Mouse (Mus musculus) heart, embryonic 10.5 days (tissue): ENCODE measurements around the gene Ccdc42. TPM values are rescaled to one million over a fixed set of nuclear protein-coding genes. Genes with fewer than 3 reads are reported as not detected.

ENCODE experiments used
- DNase-seq: peaks from one replicate; pipeline ENCODE4 v3.0.0-alpha.2; 2017; ENCODE audit warnings: low spot score
- H3K27ac ChIP-seq: fragments of 300-500 bp; sonication (generic); 2 replicates; pipeline ENCODE4 v1.5.1; 2016; ENCODE audit warnings: mild to moderate bottlenecking
- H3K27me3 ChIP-seq: fragments of 300-500 bp; sonication (generic); 2 replicates; pipeline ENCODE4 v1.6.1; 2016; ENCODE audit warnings: mild to moderate bottlenecking; ENCODE audit not compliant: poor library complexity, insufficient read depth, severe bottlenecking
- H3K36me3 ChIP-seq: fragments of 300-500 bp; sonication (generic); 2 replicates; pipeline ENCODE4 v1.6.1; 2016; ENCODE audit warnings: mild to moderate bottlenecking, moderate library complexity
- H3K4me1 ChIP-seq: fragments of 300-500 bp; sonication (generic); 2 replicates; pipeline ENCODE4 v1.6.1; 2016; ENCODE audit warnings: mild to moderate bottlenecking
- H3K4me3 ChIP-seq: fragments of 300-500 bp; sonication (generic); 2 replicates; pipeline ENCODE4 v1.5.1; 2016; ENCODE audit warnings: mild to moderate bottlenecking, moderate library complexity
- H3K9me3 ChIP-seq: fragments of 300-500 bp; sonication (generic); 2 replicates; pipeline ENCODE4 v1.6.1; 2016; ENCODE audit warnings: mild to moderate bottlenecking, moderate library complexity
- WGBS: fragments of 180-500 bp; shearing (Covaris S2); methylation state at CpG from one replicate; pipeline ENCODE4 v1.1.7; 2016; 5-methylcytosine and 5-hydroxymethylcytosine counted together
- polyA plus RNA-seq: library from polyadenylated mRNA; unstranded; fragments of >200 nt; fragmentation: Nextera tagmentation; extraction: Ambion mirVana; gene quantifications from 2 replicates; pipeline ENCODE4 v1.2.1, GENCODE M21; 2016

Ccdc42 gene
- polyA plus RNA-seq, 1 experiment from 2014 or later = 1.5 TPM

DNA sequence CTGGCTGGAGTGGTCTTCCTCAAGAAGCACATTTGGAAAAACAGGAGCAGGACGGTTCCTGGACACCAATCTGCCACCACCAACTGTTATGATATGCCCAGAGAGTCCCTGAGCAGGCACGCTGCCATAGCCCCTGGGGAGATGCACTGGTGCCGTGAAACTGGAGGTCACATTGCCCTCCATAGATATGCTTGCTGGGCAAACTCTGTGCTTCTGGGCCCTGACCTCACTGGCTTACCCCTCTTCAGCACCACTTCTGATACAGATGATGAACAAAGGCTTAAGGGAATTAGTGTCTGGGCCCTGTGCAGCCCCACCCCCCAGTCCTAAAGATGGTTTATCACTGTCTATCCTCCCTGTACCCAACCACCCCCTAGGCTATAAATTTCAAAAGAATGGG is 6.4 kb downstream of the Ccdc42 start:
- H3K4me3 ChIP-seq = no peak overlapping the region
- no peaks in the 10 kb centered on the region for H3K36me3 ChIP-seq
- peaks cover 62% of the 10 kb centered on the region for H3K4me1 ChIP-seq
- H3K9me3 ChIP-seq = no peaks in the 10 kb centered on the region
- no peak for DNase-seq
- 26% methylated on average over 3 of the region's 3 CpGs for WGBS
- H3K27ac ChIP-seq = peak overlapping the region; percentile 75
- H3K27me3 ChIP-seq = no peaks in the 10 kb centered on the region

DNA sequence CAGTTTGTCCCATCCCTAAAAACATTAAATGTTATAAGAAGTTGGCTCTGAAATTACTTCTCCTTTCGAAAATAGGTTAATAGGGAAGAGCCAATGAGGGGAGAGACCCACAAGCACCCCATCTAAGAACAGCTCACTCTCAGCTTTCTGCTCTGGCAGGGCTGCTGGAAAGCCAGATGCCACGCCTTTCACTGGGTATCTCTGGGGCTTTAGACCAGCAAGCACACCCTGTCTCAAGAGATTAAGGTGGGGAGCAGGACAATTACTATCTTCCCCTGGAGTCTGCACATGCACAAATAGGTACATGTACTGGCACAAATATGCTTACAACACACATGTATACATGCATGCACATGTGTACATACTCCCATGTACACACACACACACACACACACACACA is 11.1 kb downstream of the Ccdc42 start:
- DNase-seq = no peak
- H3K36me3 ChIP-seq = no peaks in the 10 kb centered on the region
- peaks cover 59% of the 10 kb centered on the region for H3K4me1 ChIP-seq
- 83% methylated on average over 2 of the region's 2 CpGs for WGBS
- no peak overlapping the region for H3K4me3 ChIP-seq
- no peaks in the 10 kb centered on the region for H3K27me3 ChIP-seq
- H3K27ac ChIP-seq = 0 out of 2 replicates have a peak overlapping the region, but pooled peaks have one; percentile 64
- no peaks in the 10 kb centered on the region for H3K9me3 ChIP-seq

DNA sequence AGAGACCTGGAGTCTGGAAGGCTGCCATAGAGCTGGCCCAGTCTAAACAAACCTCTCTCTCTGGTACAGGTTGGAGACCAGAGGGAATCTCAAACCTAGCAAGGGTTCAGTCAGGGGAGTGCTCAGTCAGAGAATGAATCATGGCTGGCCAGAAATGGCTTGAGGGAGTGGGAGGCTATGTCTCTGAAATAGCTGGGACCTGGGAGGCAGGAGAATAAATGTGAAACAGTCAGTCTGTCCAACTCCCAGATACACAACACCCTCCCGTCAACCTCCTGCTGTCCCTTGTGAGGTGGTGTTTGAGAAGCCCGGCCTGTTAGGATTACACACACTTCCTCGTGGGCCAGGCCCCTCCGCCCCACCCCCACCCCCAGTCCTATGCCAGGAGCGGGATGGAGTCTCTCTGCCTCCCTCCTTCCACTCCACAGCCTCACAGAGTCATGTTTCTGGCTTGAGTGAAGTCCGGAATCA is 13.8 kb downstream of the Ccdc42 start:
- peak overlapping the region; percentile 81 for H3K27ac ChIP-seq
- no peak for DNase-seq
- 15% methylated on average over 6 of the region's 6 CpGs for WGBS
- H3K9me3 ChIP-seq = no peaks in the 10 kb centered on the region
- no peaks in the 10 kb centered on the region for H3K27me3 ChIP-seq
- H3K4me3 ChIP-seq = no peak overlapping the region
- no peaks in the 10 kb centered on the region for H3K36me3 ChIP-seq
- peaks cover 47% of the 10 kb centered on the region for H3K4me1 ChIP-seq

DNA sequence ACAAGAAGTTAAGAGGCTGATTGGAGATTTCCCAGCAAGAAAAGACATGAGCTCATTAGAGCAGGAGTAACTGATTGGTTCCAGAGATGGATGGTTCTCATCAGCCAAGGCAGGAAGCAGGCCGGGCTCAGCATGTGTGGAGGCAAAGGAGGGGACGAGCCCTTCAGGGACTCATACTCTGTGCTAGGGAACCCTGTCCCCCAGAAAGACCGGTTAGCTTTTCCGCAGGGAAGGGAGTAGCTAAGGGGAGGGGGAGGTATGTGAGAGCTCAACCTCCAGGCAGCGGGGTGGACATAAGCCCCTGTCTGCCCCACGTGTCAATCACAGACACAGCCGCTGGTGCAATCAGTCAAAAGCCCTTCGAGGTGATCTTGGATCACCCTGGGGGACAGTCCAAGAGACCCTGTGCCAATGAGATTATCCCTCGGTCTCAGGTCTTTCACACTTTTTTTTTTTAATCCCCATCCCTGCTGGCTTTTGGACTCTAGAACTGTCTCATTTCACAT is 14.7 kb downstream of the Ccdc42 start:
- H3K4me1 ChIP-seq = peaks cover 42% of the 10 kb centered on the region
- DNase-seq = no peak
- peak overlapping the region; percentile 81 for H3K27ac ChIP-seq
- H3K4me3 ChIP-seq = peak overlapping the region; percentile 10
- no peaks in the 10 kb centered on the region for H3K9me3 ChIP-seq
- H3K27me3 ChIP-seq = no peaks in the 10 kb centered on the region
- WGBS = 4% methylated on average over 9 of the region's 9 CpGs
- H3K36me3 ChIP-seq = no peaks in the 10 kb centered on the region

DNA sequence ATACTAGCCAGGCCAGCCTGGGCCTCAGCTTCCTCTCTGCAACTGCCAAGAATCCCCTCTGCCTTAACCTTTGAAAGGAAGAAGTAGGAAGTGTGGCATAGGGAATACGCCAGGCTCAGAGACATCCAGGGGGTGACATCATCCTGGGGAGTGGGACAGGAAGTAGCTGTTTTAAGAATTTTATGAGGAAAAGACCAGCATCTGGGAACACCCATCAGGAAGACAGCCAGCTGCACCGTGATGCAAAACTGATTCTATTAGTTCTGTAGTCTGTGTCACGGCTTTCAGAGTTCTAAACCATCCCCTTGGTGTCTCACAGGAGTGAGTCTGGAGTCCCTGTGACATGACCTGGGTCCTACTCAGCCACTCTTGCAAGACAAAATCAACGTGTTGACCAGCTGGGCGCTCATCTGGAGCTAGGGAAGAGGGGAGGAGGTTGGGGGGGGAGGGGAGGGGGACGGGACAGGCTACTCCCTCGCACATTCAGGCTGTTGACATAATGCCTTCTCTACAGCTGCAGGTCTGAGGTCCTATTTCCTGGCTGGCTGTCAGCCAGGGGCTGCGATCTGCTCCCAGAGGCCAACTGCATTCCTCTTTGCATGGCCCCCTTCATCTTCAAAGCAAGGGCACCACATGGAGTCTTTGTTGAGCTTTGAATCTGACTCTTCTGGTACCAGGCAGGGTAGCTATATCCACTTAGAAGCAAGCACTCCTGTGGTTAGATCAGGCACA is 15.5 kb downstream of the Ccdc42 start:
- 6% methylated on average over 8 of the region's 8 CpGs for WGBS
- Histone ChIP-seq H3K4me3 (peak overlapping the region; percentile 10), H3K27me3 (no peaks in the 10 kb centered on the region), H3K36me3 (no peaks in the 10 kb centered on the region), H3K9me3 (no peaks in the 10 kb centered on the region), H3K4me1 (peaks cover 33% of the 10 kb centered on the region), H3K27ac (peak overlapping the region; percentile 81)
- peak; percentile 90 for DNase-seq

DNA sequence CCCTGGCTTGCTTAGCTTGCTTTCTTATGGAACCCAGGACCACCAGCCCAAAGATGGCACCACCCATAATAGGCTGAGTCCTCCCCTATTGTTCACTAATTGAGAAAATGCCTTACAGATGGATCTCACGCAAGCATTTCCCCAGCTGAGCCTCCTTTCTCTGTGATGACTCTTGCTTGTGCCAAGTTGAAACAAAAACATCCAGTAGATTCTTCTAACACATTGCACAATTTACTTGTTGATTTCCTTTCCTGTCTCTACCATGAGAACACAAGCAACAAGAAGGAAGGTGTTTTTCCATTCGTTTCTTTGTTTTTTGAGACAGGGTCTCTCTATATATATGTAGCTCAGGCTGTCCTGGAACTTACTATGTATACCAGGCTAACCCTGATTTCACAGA is 20.2 kb downstream of the Ccdc42 start:
- Histone ChIP-seq H3K4me1 (peaks cover 21% of the 10 kb centered on the region), H3K9me3 (no peaks in the 10 kb centered on the region), H3K36me3 (no peaks in the 10 kb centered on the region), H3K4me3 (no peak overlapping the region), H3K27ac (no peak overlapping the region), H3K27me3 (no peaks in the 10 kb centered on the region)
- WGBS = 84% methylated on average over 2 of the region's 2 CpGs
- no peak for DNase-seq

DNA sequence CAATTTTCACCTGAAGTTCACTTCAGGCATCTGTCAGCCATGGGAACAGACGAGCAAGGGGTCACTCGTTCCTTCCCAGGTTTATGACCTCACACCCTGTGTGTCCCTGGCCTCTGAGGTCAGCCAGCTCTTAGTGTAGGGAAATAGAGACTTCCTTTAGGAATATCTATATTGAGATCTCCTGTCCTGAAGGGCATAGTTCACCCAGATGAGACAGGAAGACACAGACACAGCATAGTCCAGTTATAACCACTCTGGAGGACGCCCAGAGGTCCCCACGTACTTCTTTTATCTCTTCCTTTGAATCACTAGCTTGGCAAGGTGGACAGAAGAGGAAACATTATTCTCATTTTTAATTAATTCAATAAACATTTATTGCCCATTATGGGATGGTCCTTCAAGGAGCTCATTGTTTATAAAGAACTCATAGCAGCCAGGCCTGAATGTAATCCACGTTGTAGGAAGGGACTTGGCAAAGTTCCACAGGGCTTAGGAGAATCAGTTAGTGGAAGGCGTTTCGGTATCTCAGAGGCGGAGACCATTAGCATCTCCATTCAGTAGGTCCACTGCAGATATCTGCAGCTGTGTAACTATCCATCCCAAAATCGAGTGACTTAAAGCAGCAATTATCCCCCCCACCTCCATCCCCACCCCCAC is 23.2 kb downstream of the Ccdc42 start:
- no peaks in the 10 kb centered on the region for H3K9me3 ChIP-seq
- 61% methylated on average over 9 of the region's 9 CpGs for WGBS
- no peak overlapping the region for H3K27ac ChIP-seq
- DNase-seq = no peak
- peaks cover 24% of the 10 kb centered on the region for H3K4me1 ChIP-seq
- no peaks in the 10 kb centered on the region for H3K27me3 ChIP-seq
- H3K36me3 ChIP-seq = no peaks in the 10 kb centered on the region
- no peak overlapping the region for H3K4me3 ChIP-seq

DNA sequence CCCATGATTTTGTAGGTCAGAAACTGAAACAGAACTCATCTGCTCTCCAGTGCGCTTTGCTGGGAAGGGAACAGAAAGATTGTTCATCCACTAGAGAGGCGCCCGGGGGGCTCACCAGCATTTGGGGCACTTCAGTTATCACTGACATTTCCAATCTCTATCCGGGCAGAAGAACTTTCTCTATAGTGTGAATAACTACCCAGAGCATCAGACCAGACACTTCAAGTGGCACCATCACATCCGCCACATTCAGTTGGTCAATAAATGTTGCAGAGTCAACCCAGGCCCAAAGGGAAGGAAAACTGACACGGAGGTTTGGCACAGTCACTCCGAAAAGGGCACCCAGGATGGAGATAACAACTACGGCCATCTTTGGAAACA is 23.7 kb downstream of the Ccdc42 start:
- 69% methylated on average over 8 of the region's 8 CpGs for WGBS
- Histone ChIP-seq H3K36me3 (no peaks in the 10 kb centered on the region), H3K27me3 (no peaks in the 10 kb centered on the region), H3K27ac (no peak overlapping the region), H3K4me3 (no peak overlapping the region), H3K4me1 (peaks cover 24% of the 10 kb centered on the region), H3K9me3 (no peaks in the 10 kb centered on the region)
- no peak for DNase-seq

DNA sequence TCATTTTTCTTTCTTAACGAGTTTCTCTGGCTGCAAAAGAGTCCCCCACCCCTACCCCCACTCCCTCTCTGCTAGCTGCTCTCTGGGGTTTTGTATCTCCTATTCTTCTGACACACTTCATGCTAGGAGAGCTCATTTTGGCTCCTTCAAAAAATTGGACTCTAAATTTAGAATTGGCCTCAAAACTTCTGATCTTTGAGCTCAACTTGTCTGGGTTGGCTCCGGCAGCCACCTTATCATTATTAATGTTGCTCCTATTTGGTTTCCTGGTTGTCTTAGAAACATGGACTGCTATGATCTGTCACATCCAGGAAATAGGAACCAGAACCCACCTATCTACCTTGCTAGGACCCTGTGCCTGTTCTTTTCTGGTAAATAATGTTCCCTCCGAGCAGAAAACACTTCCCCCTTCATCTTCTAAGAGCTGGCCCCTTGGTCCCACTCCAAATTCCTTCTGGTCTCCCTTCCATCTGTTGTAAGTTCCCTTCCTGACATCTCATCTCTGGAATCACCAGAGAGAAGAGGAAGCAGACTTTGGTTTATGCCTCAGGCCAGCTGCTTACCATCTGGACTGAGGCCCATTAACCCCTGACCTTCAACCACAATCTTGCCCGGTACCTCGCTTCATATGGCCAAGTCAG is 26.4 kb downstream of the Ccdc42 start:
- H3K27ac ChIP-seq = peak overlapping the region; percentile 59
- H3K27me3 ChIP-seq = no peaks in the 10 kb centered on the region
- no peaks in the 10 kb centered on the region for H3K9me3 ChIP-seq
- no peak overlapping the region for H3K4me3 ChIP-seq
- peaks cover 24% of the 10 kb centered on the region for H3K4me1 ChIP-seq
- no peaks in the 10 kb centered on the region for H3K36me3 ChIP-seq
- no peak for DNase-seq
- 50% methylated on average over 5 of the region's 5 CpGs for WGBS

DNA sequence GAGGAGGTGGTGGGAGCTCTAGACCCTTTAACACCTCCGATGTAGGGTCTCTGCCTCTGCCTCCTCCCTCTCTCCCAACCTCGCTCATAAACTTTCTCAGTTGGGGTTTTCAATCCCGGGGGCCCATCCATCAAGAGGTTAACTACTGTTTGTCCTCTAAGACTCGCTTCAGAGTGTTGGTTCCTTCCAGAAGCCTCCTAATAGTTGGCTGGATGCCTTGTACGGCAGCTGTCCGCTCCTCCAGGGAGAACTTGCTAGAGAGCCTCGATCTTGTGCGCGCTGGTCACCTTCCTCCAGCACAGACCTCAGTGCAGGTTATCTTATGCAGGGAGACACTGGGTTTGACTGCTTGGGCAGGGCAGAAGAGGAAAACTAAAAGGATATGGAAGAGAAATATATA is 35.9 kb downstream of the Ccdc42 start:
- Histone ChIP-seq H3K9me3 (no peaks in the 10 kb centered on the region), H3K27ac (peak overlapping the region; percentile 90), H3K4me1 (peaks cover 29% of the 10 kb centered on the region), H3K36me3 (0 out of 2 replicates have a peak, but pooled peaks cover 3% of the 10 kb centered on the region), H3K4me3 (0 out of 2 replicates have a peak overlapping the region, but pooled peaks have one; percentile 52), H3K27me3 (no peaks in the 10 kb centered on the region)
- no peak for DNase-seq
- WGBS = 70% methylated on average over 9 of the region's 9 CpGs

DNA sequence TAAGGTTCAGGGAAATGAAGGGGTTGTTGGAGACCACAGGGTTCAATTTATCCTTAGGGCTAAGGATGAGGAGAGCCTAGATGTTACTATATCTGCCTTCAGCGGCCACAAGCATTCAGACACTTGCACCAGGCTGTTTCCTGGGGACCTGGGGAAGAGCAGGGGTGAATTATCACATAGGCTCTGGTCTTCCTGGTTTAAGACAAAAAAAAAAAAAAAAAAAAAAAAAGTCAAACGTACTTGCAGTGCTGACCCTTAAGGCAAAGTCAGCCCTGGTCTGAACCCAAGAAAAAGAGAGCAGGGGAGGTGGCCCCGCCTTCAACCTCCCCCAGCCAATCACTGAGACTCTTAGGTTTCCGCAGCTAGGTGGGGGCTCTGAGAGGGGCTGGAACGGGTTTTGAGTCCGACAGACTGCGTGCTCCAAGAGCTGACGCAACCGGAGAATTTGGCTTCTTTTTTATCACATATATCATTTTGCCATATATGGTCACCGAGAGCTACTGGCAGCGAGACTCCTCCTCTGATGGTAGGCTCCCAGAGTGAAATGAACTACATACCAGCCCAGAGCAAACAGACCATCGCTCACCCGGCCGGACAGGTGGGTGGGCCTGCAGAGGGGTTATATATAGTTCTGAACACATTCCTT is 36.5 kb downstream of the Ccdc42 start:
- Histone ChIP-seq H3K27me3 (no peaks in the 10 kb centered on the region), H3K4me1 (peaks cover 29% of the 10 kb centered on the region), H3K9me3 (no peaks in the 10 kb centered on the region), H3K4me3 (peak overlapping the region; percentile 52), H3K36me3 (0 out of 2 replicates have a peak, but pooled peaks cover 3% of the 10 kb centered on the region), H3K27ac (peak overlapping the region; percentile 90)
- peak; percentile 94 for DNase-seq
- WGBS = 2% methylated on average over 14 of the region's 14 CpGs

DNA sequence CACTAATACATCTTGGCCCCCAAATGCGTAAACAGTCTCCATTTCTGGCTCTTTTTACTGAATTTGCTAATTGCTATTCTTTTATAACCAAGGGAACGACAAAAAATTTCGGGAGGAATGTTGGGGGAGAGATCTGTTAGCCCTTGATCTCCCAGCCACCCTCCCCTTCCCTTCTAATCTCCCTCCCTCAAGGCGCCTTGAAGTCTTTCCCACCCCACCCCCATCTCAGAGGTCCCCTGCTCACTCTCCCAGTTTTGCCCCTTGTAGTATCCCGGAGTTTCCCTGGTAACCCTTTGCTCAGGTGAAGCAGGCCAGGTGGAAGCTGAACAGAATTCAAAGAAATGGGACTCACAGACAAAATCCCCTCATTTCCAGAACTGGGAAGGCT is 37.0 kb downstream of the Ccdc42 start:
- no peak for DNase-seq
- Histone ChIP-seq H3K36me3 (0 out of 2 replicates have a peak, but pooled peaks cover 3% of the 10 kb centered on the region), H3K4me1 (peaks cover 29% of the 10 kb centered on the region), H3K27me3 (no peaks in the 10 kb centered on the region), H3K9me3 (no peaks in the 10 kb centered on the region), H3K27ac (peak overlapping the region; percentile 90), H3K4me3 (peak overlapping the region; percentile 52)
- 5% methylated on average over 5 of the region's 5 CpGs for WGBS
